Mouse (Mus musculus): Measurements from ENCODE around the gene Hoxb8. TPM values are rescaled to one million over a fixed set of nuclear protein-coding genes. Genes with fewer than 3 reads are reported as not detected.

Gene Hoxb8
- polyA plus RNA-seq, 1 experiment from 2014 or later = 0.62 TPM

GRCm38 (mm10) chr11:96255996-96256445, 25.7 kb upstream of the Hoxb8 start:
- no peak overlapping the region for H3K4me3 ChIP-seq (ENCODE audit: low read depth, low read length)
- no peak overlapping the region for H3K27ac ChIP-seq (ENCODE audit: low read depth, low read length)
- WGBS = 3% methylated on average over 14 of the region's 14 CpGs
- DNase-seq (ENCODE audit: low spot score) (no peak), ATAC-seq (replicated peaks; ENCODE audit: low FRiP score) (no peak)
- no peak overlapping the region for H3K4me2 ChIP-seq
- H3K27me3 ChIP-seq (replicated peaks; ENCODE audit: control insufficient read depth, insufficient read depth, low read length) = peaks cover 100% of the 10 kb centered on the region
- H3K9me3 ChIP-seq (ENCODE audit: control insufficient read depth, low read length) = no peaks in the 10 kb centered on the region
- H3K9ac ChIP-seq (ENCODE audit: low read depth, low read length) = no peak overlapping the region
- no peaks in the 10 kb centered on the region for H3K4me1 ChIP-seq (replicated peaks; ENCODE audit: control insufficient read depth, insufficient read depth, low read length)
- H3K36me3 ChIP-seq (ENCODE audit: control insufficient read depth, insufficient read depth, low read length) = no peaks in the 10 kb centered on the region

GRCm38 (mm10) chr11:96257141-96257540, 24.6 kb upstream of the Hoxb8 start:
- no peaks in the 10 kb centered on the region for H3K4me1 ChIP-seq (replicated peaks; ENCODE audit: control insufficient read depth, insufficient read depth, low read length)
- no peak overlapping the region for H3K4me3 ChIP-seq (ENCODE audit: low read depth, low read length)
- no peak for ATAC-seq (replicated peaks; ENCODE audit: low FRiP score)
- WGBS = 26% methylated on average over 2 of the region's 2 CpGs
- no peak overlapping the region for H3K27ac ChIP-seq (ENCODE audit: low read depth, low read length)
- no peak overlapping the region for H3K9ac ChIP-seq (ENCODE audit: low read depth, low read length)
- peaks cover 100% of the 10 kb centered on the region for H3K27me3 ChIP-seq (replicated peaks; ENCODE audit: control insufficient read depth, insufficient read depth, low read length)
- no peak overlapping the region for H3K4me2 ChIP-seq
- DNase-seq (ENCODE audit: low spot score) = no peak
- H3K9me3 ChIP-seq (ENCODE audit: control insufficient read depth, low read length) = no peaks in the 10 kb centered on the region
- H3K36me3 ChIP-seq (ENCODE audit: control insufficient read depth, insufficient read depth, low read length) = no peaks in the 10 kb centered on the region

- peaks cover 100% of the 10 kb centered on the region for H3K27me3 ChIP-seq (replicated peaks; ENCODE audit: control insufficient read depth, insufficient read depth, low read length)
- ATAC-seq (replicated peaks; ENCODE audit: low FRiP score) = no peak
- no peak overlapping the region for H3K4me2 ChIP-seq
- H3K27ac ChIP-seq (ENCODE audit: low read depth, low read length) = no peak overlapping the region
- no peak overlapping the region for H3K9ac ChIP-seq (ENCODE audit: low read depth, low read length)
- no peaks in the 10 kb centered on the region for H3K4me1 ChIP-seq (replicated peaks; ENCODE audit: control insufficient read depth, insufficient read depth, low read length)
- WGBS = 18% methylated on average over 2 of the region's 2 CpGs
- H3K36me3 ChIP-seq (ENCODE audit: control insufficient read depth, insufficient read depth, low read length) = no peaks in the 10 kb centered on the region
- DNase-seq (ENCODE audit: low spot score) = no peak
- H3K4me3 ChIP-seq (ENCODE audit: low read depth, low read length) = no peak overlapping the region
- no peaks in the 10 kb centered on the region for H3K9me3 ChIP-seq (ENCODE audit: control insufficient read depth, low read length)
These were observed 22.7 kb upstream of the Hoxb8 start for GRCm38 (mm10) chr11:96259038-96259437.

- DNase-seq (ENCODE audit: low spot score) = no peak
- 4% methylated on average over 1 of the region's 1 CpGs for WGBS
These were observed 22.2 kb upstream of the Hoxb8 start for GRCm38 (mm10) chr11:96259511-96259910.

GRCm38 (mm10) chr11:96260310-96260970, 21.3 kb upstream of the Hoxb8 start:
- Histone ChIP-seq H3K27ac (ENCODE audit: low read depth, low read length) (no peak overlapping the region), H3K4me3 (ENCODE audit: low read depth, low read length) (no peak overlapping the region), H3K27me3 (replicated peaks; ENCODE audit: control insufficient read depth, insufficient read depth, low read length) (peaks cover 100% of the 10 kb centered on the region), H3K36me3 (ENCODE audit: control insufficient read depth, insufficient read depth, low read length) (no peaks in the 10 kb centered on the region), H3K9me3 (ENCODE audit: control insufficient read depth, low read length) (no peaks in the 10 kb centered on the region), H3K4me2 (no peak overlapping the region), H3K4me1 (replicated peaks; ENCODE audit: control insufficient read depth, insufficient read depth, low read length) (no peaks in the 10 kb centered on the region), H3K9ac (ENCODE audit: low read depth, low read length) (no peak overlapping the region)
- DNase-seq (ENCODE audit: low spot score) = no peak
- WGBS = 5% methylated on average over 23 of the region's 23 CpGs
- no peak for ATAC-seq (replicated peaks; ENCODE audit: low FRiP score)

More at GRCm38 (mm10) chr11:96259511-96259910, 22.2 kb upstream of the Hoxb8 start:
- no peak overlapping the region for H3K27ac ChIP-seq (ENCODE audit: low read depth, low read length)
- no peak overlapping the region for H3K9ac ChIP-seq (ENCODE audit: low read depth, low read length)
- no peaks in the 10 kb centered on the region for H3K36me3 ChIP-seq (ENCODE audit: control insufficient read depth, insufficient read depth, low read length)
- no peaks in the 10 kb centered on the region for H3K9me3 ChIP-seq (ENCODE audit: control insufficient read depth, low read length)
- no peak for ATAC-seq (replicated peaks; ENCODE audit: low FRiP score)
- no peak overlapping the region for H3K4me2 ChIP-seq
- H3K4me1 ChIP-seq (replicated peaks; ENCODE audit: control insufficient read depth, insufficient read depth, low read length) = no peaks in the 10 kb centered on the region
- H3K27me3 ChIP-seq (replicated peaks; ENCODE audit: control insufficient read depth, insufficient read depth, low read length) = peaks cover 100% of the 10 kb centered on the region
- no peak overlapping the region for H3K4me3 ChIP-seq (ENCODE audit: low read depth, low read length)

GRCm38 (mm10) chr11:96261323-96261890, 20.3 kb upstream of the Hoxb8 start:
- H3K27ac ChIP-seq (ENCODE audit: low read depth, low read length) = no peak overlapping the region
- ATAC-seq (replicated peaks; ENCODE audit: low FRiP score) = no peak

GRCm38 (mm10) chr11:96262262-96262830, 19.4 kb upstream of the Hoxb8 start:
- Histone ChIP-seq H3K27me3 (replicated peaks; ENCODE audit: control insufficient read depth, insufficient read depth, low read length) (peaks cover 100% of the 10 kb centered on the region), H3K36me3 (ENCODE audit: control insufficient read depth, insufficient read depth, low read length) (no peaks in the 10 kb centered on the region), H3K4me1 (replicated peaks; ENCODE audit: control insufficient read depth, insufficient read depth, low read length) (no peaks in the 10 kb centered on the region), H3K9ac (ENCODE audit: low read depth, low read length) (no peak overlapping the region), H3K4me3 (ENCODE audit: low read depth, low read length) (no peak overlapping the region), H3K9me3 (ENCODE audit: control insufficient read depth, low read length) (no peaks in the 10 kb centered on the region), H3K27ac (ENCODE audit: low read depth, low read length) (no peak overlapping the region), H3K4me2 (no peak overlapping the region)
- DNase-seq (ENCODE audit: low spot score) (no peak), ATAC-seq (replicated peaks; ENCODE audit: low FRiP score) (no peak)
- WGBS = 8% methylated on average over 6 of the region's 6 CpGs

More at GRCm38 (mm10) chr11:96261323-96261890, 20.3 kb upstream of the Hoxb8 start:
- peaks cover 100% of the 10 kb centered on the region for H3K27me3 ChIP-seq (replicated peaks; ENCODE audit: control insufficient read depth, insufficient read depth, low read length)
- H3K9me3 ChIP-seq (ENCODE audit: control insufficient read depth, low read length) = no peaks in the 10 kb centered on the region
- 2% methylated on average over 24 of the region's 24 CpGs for WGBS
- H3K4me1 ChIP-seq (replicated peaks; ENCODE audit: control insufficient read depth, insufficient read depth, low read length) = no peaks in the 10 kb centered on the region
- H3K4me3 ChIP-seq (ENCODE audit: low read depth, low read length) = no peak overlapping the region
- H3K36me3 ChIP-seq (ENCODE audit: control insufficient read depth, insufficient read depth, low read length) = no peaks in the 10 kb centered on the region
- H3K4me2 ChIP-seq = no peak overlapping the region
- H3K9ac ChIP-seq (ENCODE audit: low read depth, low read length) = no peak overlapping the region
- DNase-seq (ENCODE audit: low spot score) = no peak

- Histone ChIP-seq H3K4me3 (ENCODE audit: low read depth, low read length) (no peak overlapping the region), H3K36me3 (ENCODE audit: control insufficient read depth, insufficient read depth, low read length) (no peaks in the 10 kb centered on the region), H3K27ac (ENCODE audit: low read depth, low read length) (no peak overlapping the region), H3K4me1 (replicated peaks; ENCODE audit: control insufficient read depth, insufficient read depth, low read length) (no peaks in the 10 kb centered on the region), H3K9ac (ENCODE audit: low read depth, low read length) (no peak overlapping the region), H3K9me3 (ENCODE audit: control insufficient read depth, low read length) (no peaks in the 10 kb centered on the region), H3K27me3 (replicated peaks; ENCODE audit: control insufficient read depth, insufficient read depth, low read length) (peaks cover 98% of the 10 kb centered on the region), H3K4me2 (no peak overlapping the region)
- WGBS = 2% methylated on average over 33 of the region's 33 CpGs
- ATAC-seq (replicated peaks; ENCODE audit: low FRiP score) (no peak), DNase-seq (ENCODE audit: low spot score) (no peak)
These were observed 17.9 kb upstream of the Hoxb8 start for GRCm38 (mm10) chr11:96263636-96264389.
